Mouse (Mus musculus) cerebellum, postnatal 14 days (tissue): ENCODE results near the gene Cpvl.

Source experiments
- DNase-seq, 2 experiments: peaks; one replicate each; pipeline ENCODE4 v3.0.0; 2021; ENCODE audit warnings: mixed read lengths in 2 of 2

Cpvl gene

DNA sequence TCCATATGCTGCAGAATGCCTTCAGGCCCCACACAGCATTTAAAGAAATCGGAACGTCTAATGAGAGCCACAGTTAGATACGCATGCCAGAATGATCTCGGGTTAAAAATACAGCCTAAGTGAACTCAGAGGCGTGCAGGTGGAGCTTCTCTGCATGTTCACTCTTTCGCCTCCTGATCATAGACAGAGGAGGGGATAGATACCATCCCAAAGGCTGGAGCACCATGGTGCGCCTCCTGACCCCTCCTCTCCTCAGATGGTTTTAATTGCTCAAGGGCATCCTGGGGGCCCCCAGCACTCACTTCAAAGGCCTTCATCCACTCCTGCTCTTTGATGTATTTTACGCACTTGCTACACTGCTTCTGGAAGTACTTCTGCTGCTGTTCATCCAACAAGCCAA is 46.9 kb downstream of the Cpvl start:
- no peak for DNase-seq

GRCm38 (mm10) chr6:53929858-53930257 is 48.6 kb downstream of the Cpvl start:
- no peak for DNase-seq

DNA sequence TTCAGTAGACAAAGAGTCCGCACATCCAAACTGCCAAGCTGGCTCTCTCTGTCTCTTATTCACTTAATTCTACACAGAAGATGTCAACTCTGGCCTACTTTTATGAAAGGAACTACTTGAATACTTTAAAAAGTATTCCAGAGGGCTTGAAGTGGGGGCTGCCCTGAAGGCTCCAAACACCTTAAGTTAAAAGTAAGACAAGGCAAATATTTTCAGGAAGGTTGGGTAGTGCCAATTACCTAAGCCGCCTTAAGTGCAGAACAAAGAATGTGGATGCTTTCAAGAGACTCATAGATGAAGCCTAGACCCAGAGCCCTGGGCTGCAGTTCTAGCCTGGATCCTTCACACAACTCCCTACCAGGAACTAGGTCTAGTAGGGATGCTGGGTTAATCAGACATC is 52.3 kb downstream of the Cpvl start:
- no peak for DNase-seq

DNA sequence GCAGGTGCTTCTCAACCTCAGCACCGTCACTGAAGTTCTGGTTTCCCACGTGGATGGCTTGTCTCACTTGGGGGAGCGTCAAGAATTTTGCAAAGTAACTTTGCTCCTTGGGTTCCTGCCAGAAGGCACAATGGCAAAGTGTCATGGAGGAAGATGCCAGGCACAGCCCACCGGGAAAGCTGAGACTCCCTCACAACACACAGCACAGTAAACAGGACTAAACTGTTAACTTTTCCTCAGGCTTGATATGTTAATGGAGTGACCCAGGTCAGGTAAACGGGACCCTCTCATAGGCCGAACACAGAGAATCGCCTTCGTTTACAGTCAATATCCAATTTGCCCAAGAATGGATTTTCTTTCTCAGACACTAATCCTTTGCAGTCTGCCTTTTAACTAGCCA is 53.3 kb downstream of the Cpvl start:
- no peak for DNase-seq

GRCm38 (mm10) chr6:53920041-53920440 is 58.4 kb downstream of the Cpvl start:
- no peak for DNase-seq

GRCm38 (mm10) chr6:53917026-53917558 is 61.4 kb downstream of the Cpvl start:
- DNase-seq = no peak

- no peak for DNase-seq
These were observed 63.1 kb downstream of the Cpvl start for GRCm38 (mm10) chr6:53915347-53915746.

GRCm38 (mm10) chr6:53913151-53913550 is 65.3 kb downstream of the Cpvl start:
- no peak for DNase-seq

DNA sequence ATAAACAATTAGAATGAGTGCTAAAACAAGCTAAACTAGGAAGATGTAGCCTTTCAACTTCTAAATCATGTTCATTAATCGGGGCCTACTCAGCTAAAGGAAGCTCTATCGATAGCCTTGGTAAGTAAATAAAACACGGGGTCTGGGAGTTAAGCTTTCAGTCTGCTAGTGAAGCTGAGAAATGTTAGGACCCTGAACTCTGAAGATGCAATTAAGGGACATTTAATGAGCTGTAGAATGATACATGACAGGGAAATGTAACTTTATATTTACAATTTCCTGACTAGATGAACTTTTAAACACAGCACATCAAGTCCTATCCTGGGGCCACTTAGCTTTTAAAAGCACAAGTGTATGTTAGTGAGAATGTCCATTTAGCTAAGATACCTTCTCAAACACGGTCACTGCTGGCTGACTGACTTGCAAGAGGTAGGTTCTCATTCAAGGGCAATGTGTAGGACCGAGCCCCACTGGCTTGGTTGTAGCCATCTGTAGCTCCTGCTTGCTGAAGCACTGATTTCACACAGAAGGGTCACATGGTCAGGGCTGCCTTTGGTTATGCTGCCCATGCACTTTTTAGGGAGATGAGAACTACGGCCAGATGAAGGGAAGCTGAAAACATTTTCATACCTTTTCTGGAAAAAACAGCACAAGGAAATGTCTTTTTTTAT is 66.2 kb downstream of the Cpvl start:
- no peak for DNase-seq

- no peak for DNase-seq
These were observed 68.5 kb downstream of the Cpvl start for GRCm38 (mm10) chr6:53909986-53910385.

DNA sequence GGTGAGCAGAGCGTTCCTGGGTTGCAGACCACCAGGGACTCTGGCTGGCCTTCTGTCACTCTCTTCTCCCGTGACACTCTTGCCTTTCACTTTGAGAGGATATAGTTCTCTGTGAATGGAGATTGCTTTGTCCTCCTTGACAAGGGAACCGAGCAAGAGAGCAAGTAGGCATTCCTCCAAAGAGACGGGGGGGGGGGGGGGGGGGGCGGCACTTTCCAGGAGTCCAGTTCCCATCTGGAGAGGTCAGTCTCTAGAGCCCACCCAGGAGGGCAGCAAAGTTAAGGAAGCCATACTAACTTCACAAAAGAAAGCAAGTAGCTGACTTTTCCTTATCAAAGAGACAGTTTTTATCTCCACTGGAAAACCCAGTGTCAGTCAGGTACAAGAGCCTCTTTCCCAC is 69.0 kb downstream of the Cpvl start:
- no peak for DNase-seq

- DNase-seq = no peak
These were observed 71.6 kb downstream of the Cpvl start for GRCm38 (mm10) chr6:53906871-53907270.

GRCm38 (mm10) chr6:53906051-53906462 is 72.4 kb downstream of the Cpvl start:
- DNase-seq = no peak

DNA sequence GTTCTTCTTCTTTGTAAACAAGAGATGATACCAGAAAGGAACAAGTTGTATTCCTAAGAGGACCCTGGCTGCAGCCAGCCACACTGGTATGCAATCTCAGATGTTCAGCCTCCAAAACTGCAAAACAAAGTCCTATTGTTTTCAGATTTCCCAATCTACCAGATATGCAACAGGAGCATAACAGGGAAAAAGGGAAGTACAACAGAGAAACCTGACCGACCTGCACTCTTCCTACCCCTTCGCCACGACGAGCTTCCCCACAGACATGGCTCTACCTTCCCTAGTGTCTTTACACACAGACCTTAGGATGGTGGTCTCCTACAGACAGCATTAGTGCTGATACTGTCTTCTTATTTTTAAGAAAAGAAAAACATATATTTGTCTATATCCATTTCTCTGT is 72.9 kb downstream of the Cpvl start:
- DNase-seq = no peak

DNA sequence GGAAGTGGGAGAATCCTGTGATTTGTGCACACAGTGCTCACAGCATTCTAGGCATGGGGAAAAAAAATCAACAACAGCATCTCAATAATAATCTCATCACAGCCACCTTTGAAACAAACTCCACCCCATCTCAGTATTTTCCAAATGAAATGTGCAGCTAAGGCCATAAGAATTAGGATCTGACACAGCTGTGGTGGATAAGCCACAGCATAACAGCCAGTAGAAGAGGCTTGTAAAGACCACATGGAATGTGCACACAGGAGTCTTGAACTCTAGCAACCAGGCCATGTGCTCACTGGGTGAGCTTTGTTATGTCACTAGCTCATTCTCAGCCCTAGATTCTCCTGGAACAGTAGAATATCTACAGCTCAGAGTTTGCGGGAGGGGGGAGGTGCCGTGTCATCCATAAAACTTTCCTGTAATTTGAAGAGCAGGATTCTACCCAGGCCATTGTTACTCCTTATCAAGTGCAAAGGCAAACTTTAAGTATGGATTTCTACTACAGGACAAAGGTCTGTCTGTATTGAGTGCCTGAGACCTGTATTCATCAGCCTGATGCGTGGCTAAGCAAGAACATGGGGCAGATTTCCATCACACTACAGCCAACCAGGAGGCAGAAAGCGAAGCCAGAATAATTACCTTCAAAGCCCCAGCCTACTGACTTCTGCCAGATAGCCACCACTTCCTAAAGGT is 73.6 kb downstream of the Cpvl start:
- no peak for DNase-seq

DNA sequence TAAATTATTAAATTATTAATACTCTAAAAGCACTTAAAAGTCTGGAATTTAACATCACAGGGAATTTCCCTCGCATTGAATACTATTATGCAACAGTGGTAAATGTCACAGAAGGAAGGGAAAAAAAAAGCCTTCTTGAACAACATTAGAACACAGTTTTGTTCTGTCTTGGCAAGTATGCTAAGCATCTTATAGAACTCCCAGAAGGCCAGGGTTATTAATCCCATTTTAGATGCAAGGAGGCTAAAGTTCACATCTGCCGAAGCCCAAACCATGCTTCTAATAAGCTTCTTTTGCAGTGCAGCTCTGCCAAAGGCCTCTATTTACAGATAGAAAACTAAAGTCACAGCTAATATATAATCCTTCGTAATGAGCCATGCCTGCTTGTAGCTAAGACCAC is 74.3 kb downstream of the Cpvl start:
- no peak for DNase-seq

GRCm38 (mm10) chr6:53901741-53902140 is 76.7 kb downstream of the Cpvl start:
- DNase-seq = no peak

DNA sequence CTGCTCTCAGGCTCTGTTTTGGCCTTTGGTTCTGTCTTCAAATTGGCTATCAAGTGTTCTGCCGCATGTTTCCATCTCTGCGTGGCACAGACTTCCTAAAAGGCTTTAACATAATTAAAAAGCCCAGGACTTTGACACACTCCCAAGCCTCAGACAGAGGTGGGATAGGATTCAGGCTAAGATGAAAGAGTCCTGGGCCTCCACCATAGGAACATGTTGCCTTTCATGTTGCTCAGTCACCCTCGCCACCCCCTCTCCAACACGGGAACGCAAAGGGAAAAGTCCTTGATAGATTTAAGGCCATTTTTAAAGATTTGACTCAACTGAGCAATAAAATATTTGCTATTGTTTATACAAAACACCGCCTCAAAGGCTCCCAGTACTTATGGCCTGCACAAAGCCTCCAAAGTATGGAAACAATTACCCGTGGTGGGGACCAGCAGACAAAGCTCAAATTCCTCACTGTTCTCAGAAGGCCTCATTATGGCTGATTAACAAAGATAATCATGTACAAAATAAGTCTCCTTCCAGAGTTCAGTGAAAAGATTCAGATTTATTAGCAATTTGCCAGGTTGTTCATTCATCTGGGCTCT is 80.5 kb downstream of the Cpvl start:
- DNase-seq = no peak

DNA sequence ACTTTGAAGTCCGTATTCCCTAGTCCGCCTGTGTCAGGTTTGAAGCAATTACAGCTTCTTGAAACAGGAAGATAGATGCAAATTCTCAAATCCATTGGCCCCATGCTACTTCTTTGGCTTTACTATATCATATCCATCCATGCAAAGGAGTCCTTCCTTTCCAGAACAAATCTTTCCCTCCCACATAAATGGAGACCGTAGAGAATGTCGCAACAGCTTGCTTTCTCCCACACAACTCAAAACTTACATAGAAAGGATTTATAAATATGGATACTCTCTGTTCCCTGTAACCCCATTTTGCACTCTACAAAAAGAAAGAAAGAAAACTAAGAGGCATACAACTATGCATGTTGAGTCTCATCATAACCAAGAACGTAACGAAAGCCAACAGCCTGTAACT is 81.3 kb downstream of the Cpvl start:
- DNase-seq = no peak

DNA sequence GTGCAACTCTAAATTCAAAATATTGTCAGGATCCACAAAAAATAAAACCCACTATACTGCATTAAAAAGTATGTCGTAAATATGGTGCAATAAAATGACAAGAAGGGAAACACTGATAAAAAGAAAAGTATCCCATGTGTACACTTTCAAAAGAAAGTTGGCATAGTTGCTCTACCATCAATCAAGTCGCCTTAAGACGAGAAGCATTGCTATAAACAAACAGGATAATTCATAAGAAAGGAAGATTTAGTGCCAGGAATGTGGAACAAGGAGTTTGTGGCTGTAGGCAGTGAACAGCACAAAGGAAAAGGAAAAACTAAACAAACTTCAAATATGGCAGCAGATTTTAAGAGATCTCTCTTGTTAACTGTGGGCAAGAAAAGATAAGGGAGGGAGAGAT is 84.7 kb downstream of the Cpvl start:
- DNase-seq = no peak

DNA sequence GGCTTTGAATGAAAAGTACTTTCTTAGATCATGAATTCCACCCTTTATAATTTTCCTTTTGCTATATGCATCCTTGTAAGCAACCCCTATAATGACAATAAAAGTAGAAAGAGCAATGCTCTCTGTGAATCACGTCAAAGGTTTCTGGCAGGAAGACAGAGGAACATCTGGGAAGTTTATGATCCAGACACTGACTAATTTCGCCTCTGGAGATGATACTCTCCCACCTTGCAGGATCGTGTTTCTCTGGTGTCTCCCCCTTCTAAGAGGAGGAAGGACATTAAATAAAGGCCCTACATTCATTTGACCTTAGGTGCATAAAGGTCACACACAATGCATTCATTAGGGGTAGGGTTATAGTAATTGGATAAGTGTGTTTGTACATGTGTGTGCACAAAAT is 87.4 kb downstream of the Cpvl start:
- no peak for DNase-seq

DNA sequence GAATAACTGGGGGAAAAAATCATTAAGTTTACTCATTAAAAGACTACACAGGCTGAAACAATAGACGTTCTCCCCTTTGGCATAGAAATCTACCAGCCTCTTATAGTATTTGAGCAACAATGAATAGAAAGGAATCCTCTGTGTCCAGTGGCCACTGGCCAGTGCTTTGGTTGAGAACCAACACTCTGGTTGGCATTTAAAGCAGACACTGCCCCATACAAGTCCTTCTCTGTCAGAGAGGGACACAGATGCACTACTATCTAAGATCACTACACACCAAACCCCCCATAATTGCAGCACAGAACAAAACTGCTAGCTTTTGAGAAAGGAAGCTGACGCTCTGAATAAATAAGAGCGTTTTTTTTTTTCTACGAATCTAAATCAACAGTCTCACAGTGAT is 93.5 kb downstream of the Cpvl start:
- no peak for DNase-seq

GRCm38 (mm10) chr6:53884496-53884895 is 94.0 kb downstream of the Cpvl start:
- DNase-seq = no peak

- DNase-seq = no peak
These were observed 95.1 kb downstream of the Cpvl start for GRCm38 (mm10) chr6:53883405-53883804.
